Mouse (Mus musculus): ENCODE data around the gene Ptprn2. TPM values are rescaled to one million over a fixed set of nuclear protein-coding genes. Genes with fewer than 3 reads are reported as not detected.

Ptprn2 gene
- polyA plus RNA-seq, 1 experiment = 0.22 TPM

DNA sequence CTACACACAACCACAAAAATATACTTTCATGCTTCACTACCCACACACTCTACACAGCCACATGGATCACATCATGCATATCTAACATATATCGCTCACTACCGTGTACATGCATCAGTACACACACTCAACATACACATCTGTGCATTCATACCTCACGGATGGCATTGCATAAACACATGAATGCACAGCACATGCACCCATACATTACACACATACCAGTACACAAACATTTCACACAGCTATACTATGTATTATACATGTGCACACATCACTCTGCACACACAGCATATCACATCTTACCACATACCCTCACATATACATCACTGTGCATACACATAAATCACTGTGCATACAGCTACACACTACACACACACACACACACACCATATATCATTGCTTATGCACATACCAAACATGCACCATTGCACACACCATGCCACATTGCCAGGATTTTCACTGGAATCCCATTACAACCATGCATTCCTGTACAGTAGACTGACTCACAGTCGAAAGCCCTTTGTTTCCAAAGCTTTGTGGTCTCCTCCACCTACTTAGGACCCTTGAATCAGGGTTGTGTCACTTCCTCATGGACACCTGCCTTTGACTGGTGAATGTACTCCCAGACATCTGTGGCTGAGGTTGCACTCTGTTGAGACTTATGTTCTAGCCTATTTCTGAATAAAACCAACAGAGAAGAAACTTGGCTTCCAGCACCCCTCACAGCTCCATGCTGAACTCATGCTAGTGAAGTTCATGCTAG, 607.0 kb downstream of the Ptprn2 start:
- H3K79me2 ChIP-seq (ENCODE audit: control insufficient read depth, insufficient read depth) = no peaks in the 10 kb centered on the region
- H3ac ChIP-seq (ENCODE audit: control insufficient read depth, insufficient read length) = no peak overlapping the region
- no peak overlapping the region for H3K4me2 ChIP-seq (ENCODE audit: low read depth)
- H3K4me3 ChIP-seq = no peak overlapping the region
- no peak for TF ChIP-seq E2F4 (IDR thresholded peaks at IDR 0.05; ENCODE audit: insufficient read depth)
- no peak for TF ChIP-seq MYOD1 (IDR thresholded peaks at IDR 0.05; ENCODE audit: control insufficient read depth in 1 of 3, insufficient read length in 2 of 3, low read depth in 2 of 3)
- no peak for TF ChIP-seq TCF12 (IDR thresholded peaks at IDR 0.05; ENCODE audit: insufficient read depth, poor library complexity, severe bottlenecking)
- no peak for TF ChIP-seq MYOG (IDR thresholded peaks at IDR 0.05; ENCODE audit: control insufficient read depth in 1 of 3, insufficient read depth in 1 of 3, insufficient read length in 2 of 3, low read depth in 2 of 3)
- H3K27me3 ChIP-seq (ENCODE audit: control insufficient read depth, insufficient read depth, insufficient read length) = no peaks in the 10 kb centered on the region
- no peaks in the 10 kb centered on the region for H3K36me3 ChIP-seq (ENCODE audit: control insufficient read depth, insufficient read depth)

DNA sequence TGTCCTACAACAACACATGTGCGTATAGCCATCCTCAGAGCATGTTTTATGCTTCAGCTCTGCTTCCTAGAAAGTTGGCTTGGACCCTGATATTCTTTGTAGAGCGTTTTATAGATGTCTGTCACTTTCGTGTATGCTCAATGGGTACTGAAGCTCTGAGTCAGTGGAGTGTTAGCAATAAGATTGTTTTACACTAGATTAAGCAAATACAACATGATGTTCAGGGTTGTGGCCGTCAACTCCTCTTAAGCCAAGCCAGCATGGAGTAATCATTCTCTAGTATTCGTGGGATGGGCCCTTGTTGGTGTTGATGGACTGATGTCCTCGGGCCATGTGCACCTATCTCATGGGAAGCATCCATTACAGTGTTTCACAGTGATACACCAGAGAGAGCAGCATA, 610.4 kb downstream of the Ptprn2 start:
- TF ChIP-seq TCF3 (IDR thresholded peaks at IDR 0.05; ENCODE audit: insufficient read length, low read depth) (no peak), CEBPB (IDR thresholded peaks at IDR 0.05; ENCODE audit: insufficient read depth, poor library complexity, severe bottlenecking) (no peak)
- Histone ChIP-seq H3K4me2 (ENCODE audit: low read depth) (no peak overlapping the region), H3ac (ENCODE audit: control insufficient read depth, insufficient read length) (no peak overlapping the region), H3K4me3 (no peak overlapping the region), H3K79me2 (ENCODE audit: control insufficient read depth, insufficient read depth) (no peaks in the 10 kb centered on the region), H3K36me3 (ENCODE audit: control insufficient read depth, insufficient read depth) (no peaks in the 10 kb centered on the region), H3K27me3 (ENCODE audit: control insufficient read depth, insufficient read depth, insufficient read length) (no peaks in the 10 kb centered on the region)

DNA sequence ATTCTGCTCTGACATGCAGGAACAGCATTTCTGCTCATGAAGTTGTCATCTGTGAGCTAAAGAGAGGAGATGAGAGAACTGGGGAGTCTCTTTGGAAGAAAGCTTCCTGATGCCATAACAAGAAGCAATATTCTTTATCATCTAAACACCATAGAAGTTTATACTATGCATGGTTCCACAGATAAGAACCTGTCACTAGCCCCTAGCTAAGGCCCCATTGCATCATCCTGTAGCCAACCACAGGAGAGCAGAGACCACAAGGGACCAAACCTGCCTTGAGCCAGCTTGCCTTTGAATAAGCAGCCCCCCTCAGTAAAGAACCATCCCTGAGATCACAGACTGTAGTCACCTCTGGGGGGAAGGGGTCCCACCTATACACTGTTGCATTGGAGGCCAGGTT, 612.8 kb downstream of the Ptprn2 start:
- Histone ChIP-seq H3K4me2 (ENCODE audit: low read depth) (no peak overlapping the region), H3K36me3 (ENCODE audit: control insufficient read depth, insufficient read depth) (no peaks in the 10 kb centered on the region), H3ac (ENCODE audit: control insufficient read depth, insufficient read length) (no peak overlapping the region), H3K27me3 (ENCODE audit: control insufficient read depth, insufficient read depth, insufficient read length) (no peaks in the 10 kb centered on the region), H3K4me3 (no peak overlapping the region), H3K79me2 (ENCODE audit: control insufficient read depth, insufficient read depth) (no peaks in the 10 kb centered on the region)
- no peak for TF ChIP-seq USF1 (IDR thresholded peaks at IDR 0.05; ENCODE audit: low read depth)
- TF ChIP-seq TCF12 (IDR thresholded peaks at IDR 0.05; ENCODE audit: insufficient read depth, poor library complexity, severe bottlenecking) = no peak

DNA sequence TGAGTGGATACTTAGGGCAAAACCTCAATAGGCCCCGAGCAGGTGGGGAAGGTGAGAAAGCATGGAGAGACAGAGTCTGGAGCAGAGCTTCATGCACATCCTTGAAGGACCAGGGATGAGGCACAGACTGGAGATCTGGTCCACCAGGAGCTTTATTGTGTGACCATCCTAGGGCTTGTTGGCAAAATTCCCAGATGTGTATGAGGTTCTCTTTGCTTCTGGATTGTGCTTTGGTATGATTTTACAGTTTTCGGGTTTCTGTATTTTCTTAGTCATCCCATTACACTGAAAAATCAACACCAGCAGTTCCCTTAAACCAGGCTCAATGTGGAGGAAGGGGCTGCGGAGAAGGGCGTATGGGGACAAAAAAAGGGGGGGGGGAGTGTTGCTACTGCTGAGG, 621.2 kb downstream of the Ptprn2 start:
- Histone ChIP-seq H3K79me2 (ENCODE audit: control insufficient read depth, insufficient read depth) (no peaks in the 10 kb centered on the region), H3K36me3 (ENCODE audit: control insufficient read depth, insufficient read depth) (no peaks in the 10 kb centered on the region), H3K4me3 (no peak overlapping the region), H3K27me3 (ENCODE audit: control insufficient read depth, insufficient read depth, insufficient read length) (no peaks in the 10 kb centered on the region), H3K4me2 (ENCODE audit: low read depth) (peak overlapping the region; percentile 52), H3ac (ENCODE audit: control insufficient read depth, insufficient read length) (no peak overlapping the region)
- no peak for TF ChIP-seq POLR2AphosphoS2 (IDR thresholded peaks at IDR 0.05; ENCODE audit: insufficient read length, low read depth)
- no peak for TF ChIP-seq POLR2A (IDR thresholded peaks at IDR 0.05; ENCODE audit: insufficient read length, low read depth)
- no peak for TF ChIP-seq TCF12 (IDR thresholded peaks at IDR 0.05; ENCODE audit: insufficient read depth, poor library complexity, severe bottlenecking)
- TF ChIP-seq SRF (IDR thresholded peaks at IDR 0.05; ENCODE audit: control insufficient read depth, insufficient read length, low read depth) = no peak
- no peak for TF ChIP-seq CEBPB (IDR thresholded peaks at IDR 0.05; ENCODE audit: insufficient read depth, poor library complexity, severe bottlenecking)
- no peak for TF ChIP-seq E2F4 (IDR thresholded peaks at IDR 0.05; ENCODE audit: insufficient read depth)
- no peak for TF ChIP-seq MYOG (IDR thresholded peaks at IDR 0.05; ENCODE audit: control insufficient read depth in 1 of 3, insufficient read depth in 1 of 3, insufficient read length in 2 of 3, low read depth in 2 of 3)
- no peak for TF ChIP-seq MYOD1 (IDR thresholded peaks at IDR 0.05; ENCODE audit: control insufficient read depth in 1 of 3, insufficient read length in 2 of 3, low read depth in 2 of 3)
- TF ChIP-seq REST (IDR thresholded peaks at IDR 0.05; ENCODE audit: insufficient read depth, insufficient read length) = no peak
- TF ChIP-seq TCF3 (IDR thresholded peaks at IDR 0.05; ENCODE audit: insufficient read length, low read depth) = no peak
- no peak for TF ChIP-seq MAX (IDR thresholded peaks at IDR 0.05; ENCODE audit: low read depth)

DNA sequence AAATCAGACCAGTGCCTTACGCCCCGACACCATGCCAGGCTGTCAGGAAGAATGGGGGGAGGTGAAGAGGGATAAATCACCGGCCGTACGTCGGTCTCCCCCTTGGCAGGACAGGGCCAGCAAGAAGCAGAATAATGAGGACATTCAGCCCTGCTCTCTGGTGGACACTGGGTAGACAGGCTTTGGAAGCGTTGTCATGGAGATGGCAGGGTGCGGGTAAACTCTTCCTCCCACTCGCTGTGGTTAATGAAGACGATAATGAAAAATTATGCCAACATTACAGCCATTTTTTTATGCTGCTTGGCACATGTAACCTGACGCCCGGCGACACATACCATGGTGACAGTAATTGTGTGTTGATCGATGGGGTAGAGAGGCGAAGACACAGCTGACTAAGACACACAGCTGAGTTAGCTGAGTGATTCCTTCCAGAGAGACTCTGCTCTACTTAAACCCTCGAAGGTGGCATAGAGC, 621.7 kb downstream of the Ptprn2 start:
- TF ChIP-seq MAX (IDR thresholded peaks at IDR 0.05; ENCODE audit: low read depth) = no peak
- TF ChIP-seq REST (IDR thresholded peaks at IDR 0.05; ENCODE audit: insufficient read depth, insufficient read length) = no peak
- TF ChIP-seq POLR2A (IDR thresholded peaks at IDR 0.05; ENCODE audit: insufficient read length, low read depth) = no peak
- TF ChIP-seq CEBPB (IDR thresholded peaks at IDR 0.05; ENCODE audit: insufficient read depth, poor library complexity, severe bottlenecking) = no peak
- TF ChIP-seq TCF3 (IDR thresholded peaks at IDR 0.05; ENCODE audit: insufficient read length, low read depth) = no peak
- no peak for TF ChIP-seq POLR2AphosphoS2 (IDR thresholded peaks at IDR 0.05; ENCODE audit: insufficient read length, low read depth)
- TF ChIP-seq E2F4 (IDR thresholded peaks at IDR 0.05; ENCODE audit: insufficient read depth) = no peak
- no peak for TF ChIP-seq MYOG (IDR thresholded peaks at IDR 0.05; ENCODE audit: control insufficient read depth in 1 of 3, insufficient read depth in 1 of 3, insufficient read length in 2 of 3, low read depth in 2 of 3)
- no peak for TF ChIP-seq MYOD1 (IDR thresholded peaks at IDR 0.05; ENCODE audit: control insufficient read depth in 1 of 3, insufficient read length in 2 of 3, low read depth in 2 of 3)
- TF ChIP-seq USF1 (IDR thresholded peaks at IDR 0.05; ENCODE audit: low read depth) = no peak
- no peak for TF ChIP-seq SRF (IDR thresholded peaks at IDR 0.05; ENCODE audit: control insufficient read depth, insufficient read length, low read depth)
- no peak for TF ChIP-seq TCF12 (IDR thresholded peaks at IDR 0.05; ENCODE audit: insufficient read depth, poor library complexity, severe bottlenecking)
- Histone ChIP-seq H3K79me2 (ENCODE audit: control insufficient read depth, insufficient read depth) (no peaks in the 10 kb centered on the region), H3K4me2 (ENCODE audit: low read depth) (peak overlapping the region; percentile 52), H3ac (ENCODE audit: control insufficient read depth, insufficient read length) (no peak overlapping the region), H3K4me3 (no peak overlapping the region), H3K27me3 (ENCODE audit: control insufficient read depth, insufficient read depth, insufficient read length) (no peaks in the 10 kb centered on the region), H3K36me3 (ENCODE audit: control insufficient read depth, insufficient read depth) (no peaks in the 10 kb centered on the region)
